Mouse (Mus musculus) intestine, postnatal 0 days (tissue): ENCODE measurements around the gene Baiap2l1. TPM values are rescaled to one million over a fixed set of nuclear protein-coding genes. Genes with fewer than 3 reads are reported as not detected.

Source experiments
- ATAC-seq: fragments of 200-750 bp; cut with Nextera tagmentation; 2 replicates; pipeline ENCODE4 v1.8.0; 2017; ENCODE audit warnings: mild to moderate bottlenecking, moderate TSS enrichment, moderate library complexity
- H3K27ac ChIP-seq: fragments of 300-500 bp; sonication (generic); 2 replicates; pipeline ENCODE4 v1.5.1; 2014; ENCODE audit warnings: mild to moderate bottlenecking, low read depth, low read length, moderate library complexity
- H3K27me3 ChIP-seq: fragments of 300-500 bp; sonication (generic); replicated peaks from 2 replicates; pipeline ENCODE4 v1.6.1; 2014; ENCODE audit warnings: low read length, mixed read lengths; ENCODE audit not compliant: control insufficient read depth, insufficient read depth
- H3K36me3 ChIP-seq: fragments of 300-500 bp; sonication (generic); 2 replicates; pipeline ENCODE4 v1.6.1; 2014; ENCODE audit warnings: mild to moderate bottlenecking, moderate library complexity; ENCODE audit not compliant: control insufficient read depth, insufficient read depth
- H3K4me1 ChIP-seq: fragments of 300-500 bp; sonication (generic); replicated peaks from 2 replicates; pipeline ENCODE4 v1.6.1; 2014; ENCODE audit warnings: antibody characterized with exemption, low read length, mixed read lengths; ENCODE audit not compliant: control insufficient read depth, insufficient read depth
- H3K4me2 ChIP-seq: fragments of 300-500 bp; sonication (generic); replicated peaks from 2 replicates; pipeline ENCODE4 v1.6.1; 2014; ENCODE audit warnings: low read depth, mild to moderate bottlenecking, moderate library complexity
- H3K4me3 ChIP-seq: fragments of 300-500 bp; sonication (generic); 2 replicates; pipeline ENCODE4 v1.5.1; 2014; ENCODE audit warnings: low read depth, low read length
- H3K9ac ChIP-seq: fragments of 300-500 bp; sonication (generic); 2 replicates; pipeline ENCODE4 v1.6.1; 2014; ENCODE audit warnings: mild to moderate bottlenecking, low read depth, low read length
- H3K9me3 ChIP-seq: fragments of 300-500 bp; sonication (generic); 2 replicates; pipeline ENCODE4 v1.6.1; 2016; ENCODE audit warnings: mixed run types; ENCODE audit not compliant: control insufficient read depth
- CTCF ChIP-seq: sonication (generic); IDR thresholded peaks from 2 replicates; pipeline ENCODE4 v1.5.1; 2016; ENCODE audit warnings: low read depth, mild to moderate bottlenecking, control low read depth, antibody characterized with exemption, moderate library complexity
- WGBS: fragments of 180-500 bp; shearing (Covaris S2); extraction: QIAGEN DNeasy Blood & Tissue Kit; methylation state at CpG from one replicate; pipeline ENCODE4 v1.1.7; 2014; 5-methylcytosine and 5-hydroxymethylcytosine counted together
- polyA plus RNA-seq: library from polyadenylated mRNA; unstranded; fragments of >200 nt; fragmentation: Nextera tagmentation; extraction: Ambion mirVana; gene quantifications from 2 replicates; pipeline ENCODE4 v1.2.1, GENCODE M21; 2015

Baiap2l1 gene
- polyA plus RNA-seq, 1 experiment from 2014 or later = 38.8 TPM

DNA sequence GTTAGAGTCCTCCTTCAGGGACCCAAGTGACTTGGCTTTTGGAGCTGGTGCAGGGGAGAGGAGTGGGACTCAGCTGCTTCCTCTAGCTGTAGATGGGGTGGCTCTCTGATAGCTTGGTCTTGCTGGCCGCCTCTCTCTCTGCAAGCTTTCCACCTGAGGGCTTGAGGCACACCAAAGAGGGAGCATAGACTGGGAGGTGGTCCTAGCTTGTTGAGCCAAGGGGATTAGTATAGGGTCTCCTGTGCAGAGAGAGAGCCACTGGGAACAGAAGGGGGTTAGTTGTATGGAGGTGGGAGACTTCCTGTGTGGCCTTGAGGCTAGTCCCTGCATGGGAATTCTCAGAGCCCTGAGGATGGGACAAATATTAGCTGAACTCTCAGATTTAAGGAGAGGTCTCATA is 101.0 kb downstream of the Baiap2l1 start:
- H3K27ac ChIP-seq = peak overlapping the region; percentile 98
- H3K4me1 ChIP-seq = peaks cover 24% of the 10 kb centered on the region; the same call in 1 of the 2 replicates
- no peaks in the 10 kb centered on the region for H3K27me3 ChIP-seq
- H3K9me3 ChIP-seq = no peaks in the 10 kb centered on the region
- H3K4me2 ChIP-seq = peak overlapping the region; percentile 79
- H3K36me3 ChIP-seq = peaks cover 29% of the 10 kb centered on the region; the same call in 1 of the 2 replicates
- WGBS = 44% methylated on average over 1 of the region's 1 CpGs
- no peak for ATAC-seq
- no peak for TF ChIP-seq CTCF
- H3K4me3 ChIP-seq = peak overlapping the region; percentile 98
- H3K9ac ChIP-seq = peak overlapping the region; percentile 98

DNA sequence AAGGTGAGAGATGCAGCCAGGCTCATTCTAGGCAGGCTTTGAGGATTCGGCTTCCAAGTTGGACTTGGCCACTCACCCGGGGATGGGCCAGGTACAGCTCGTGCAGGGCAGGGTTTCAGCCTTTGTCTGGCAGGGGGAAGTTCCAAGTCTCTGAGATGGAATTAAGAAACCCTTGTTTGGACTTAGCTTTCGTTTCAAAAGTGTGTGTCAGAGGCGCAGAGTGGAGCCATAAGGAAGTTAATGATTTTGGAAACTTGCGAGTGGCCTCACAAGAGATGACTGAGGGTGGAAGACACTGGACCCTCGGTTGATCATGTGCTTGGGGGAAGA is 101.4 kb downstream of the Baiap2l1 start:
- peak overlapping the region; percentile 98 for H3K9ac ChIP-seq
- H3K4me3 ChIP-seq = peak overlapping the region; percentile 98
- peak overlapping the region; percentile 98 for H3K27ac ChIP-seq
- ATAC-seq = no peak; the same call in 1 of the 2 replicates
- peak overlapping the region; percentile 79 for H3K4me2 ChIP-seq
- whole genome bisulfite sequencing = 4% methylated on average over 7 of the region's 7 CpGs
- peaks cover 26% of the 10 kb centered on the region; the same call in 1 of the 2 replicates for H3K36me3 ChIP-seq
- peaks cover 24% of the 10 kb centered on the region; the same call in 1 of the 2 replicates for H3K4me1 ChIP-seq
- TF ChIP-seq CTCF = no peak
- no peaks in the 10 kb centered on the region for H3K9me3 ChIP-seq
- H3K27me3 ChIP-seq = no peaks in the 10 kb centered on the region

DNA sequence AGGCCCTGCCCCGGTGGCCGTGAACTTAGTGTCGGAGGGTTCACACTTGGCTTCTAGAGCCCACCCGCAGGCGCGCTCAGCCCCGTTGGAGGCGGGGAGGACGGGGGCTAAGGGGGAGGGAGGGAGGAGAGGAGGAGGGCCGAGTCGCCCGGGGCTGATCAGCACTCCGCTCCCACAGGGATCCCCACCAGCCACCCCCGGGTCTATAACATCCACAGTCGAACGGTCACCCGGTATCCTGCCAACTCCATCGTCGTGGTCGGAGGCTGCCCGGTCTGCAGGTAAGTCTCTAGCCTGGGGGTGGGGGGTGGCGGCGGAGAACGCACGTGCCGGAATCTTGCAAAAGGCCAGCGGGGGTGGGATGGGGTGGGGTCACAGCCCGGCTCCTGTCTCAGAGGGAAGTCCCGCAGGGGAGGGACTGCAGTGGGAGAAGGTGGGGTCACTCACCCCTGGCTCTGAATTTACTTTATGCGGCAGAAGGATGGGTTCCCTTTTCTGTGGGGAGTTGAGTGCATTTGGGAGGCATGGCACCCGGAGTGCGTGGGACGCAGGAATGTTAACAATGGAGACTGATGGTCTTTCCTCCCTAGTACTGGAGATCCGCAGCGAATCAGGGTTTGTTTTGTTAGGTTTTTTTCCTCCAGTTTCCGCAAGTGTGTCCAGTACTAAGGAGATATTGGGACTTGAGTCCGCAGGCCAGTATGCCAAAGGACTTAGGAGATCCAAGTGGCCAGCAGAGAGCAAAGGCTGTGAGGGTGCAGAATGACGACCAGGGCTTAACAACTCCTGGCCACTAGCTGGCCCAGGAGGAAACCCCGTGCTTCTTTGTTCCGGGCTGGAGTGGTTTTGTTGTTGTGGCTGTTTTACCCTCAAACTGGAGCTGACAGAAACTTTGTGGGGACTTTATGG is 102.0 kb downstream of the Baiap2l1 start:
- H3K4me1 ChIP-seq = peaks cover 24% of the 10 kb centered on the region; the same call in 1 of the 2 replicates
- 0% methylated on average over 40 of the region's 40 CpGs for WGBS
- peak overlapping the region; percentile 98 for H3K27ac ChIP-seq

DNA sequence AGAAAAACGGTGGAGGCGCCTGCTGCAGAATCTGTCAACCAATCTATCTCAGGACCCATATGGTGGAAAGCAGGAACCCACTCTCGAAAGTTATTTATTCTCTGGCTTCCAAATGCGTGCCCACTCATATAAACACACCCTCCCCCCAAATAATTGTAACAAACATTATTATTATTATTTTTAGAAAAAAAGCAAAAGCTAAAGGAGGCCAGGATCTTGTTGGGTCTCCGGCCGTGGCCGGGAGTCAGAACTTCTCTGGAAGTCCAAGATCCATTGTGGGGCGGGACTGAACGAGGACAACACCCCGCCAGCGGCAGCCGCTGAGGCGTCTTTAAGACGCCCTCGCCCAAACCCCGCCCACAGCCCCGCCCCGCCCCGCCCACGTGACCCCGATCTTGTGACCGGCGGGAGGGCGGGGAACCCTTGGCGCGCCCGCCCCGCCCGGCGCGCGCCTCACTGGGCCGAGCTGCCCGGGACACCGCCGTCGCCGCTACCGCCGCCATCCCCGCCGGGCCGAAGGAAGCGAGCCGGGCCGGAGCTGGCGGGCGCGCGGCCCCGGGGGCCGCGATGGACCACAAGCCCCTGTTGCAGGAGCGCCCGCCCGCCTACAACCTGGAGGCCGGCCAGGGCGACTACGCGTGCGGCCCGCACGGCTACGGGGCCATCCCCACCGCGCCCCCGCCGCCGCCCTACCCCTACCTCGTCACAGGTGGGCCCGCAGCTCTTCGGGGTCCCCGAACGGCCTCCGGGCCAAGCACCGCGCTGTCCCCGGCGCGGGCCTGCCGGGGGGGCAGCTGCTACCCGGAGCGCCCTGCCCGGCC is 102.9 kb downstream of the Baiap2l1 start:
- ATAC-seq = peak; percentile 74
- H3K4me3 ChIP-seq = peak overlapping the region; percentile 98
- peak overlapping the region; percentile 98 for H3K9ac ChIP-seq
- H3K27me3 ChIP-seq = no peaks in the 10 kb centered on the region
- WGBS = under 1% methylated on average over 71 of the region's 84 CpGs
- no peaks in the 10 kb centered on the region for H3K9me3 ChIP-seq
- H3K4me2 ChIP-seq = peak overlapping the region; percentile 79
- H3K4me1 ChIP-seq = peaks cover 24% of the 10 kb centered on the region; the same call in 1 of the 2 replicates
- H3K27ac ChIP-seq = peak overlapping the region; percentile 98
- no peak for TF ChIP-seq CTCF
- H3K36me3 ChIP-seq = peaks cover 20% of the 10 kb centered on the region; the same call in 1 of the 2 replicates

More for the DNA sequence above, 102.0 kb downstream of the Baiap2l1 start:
- peak overlapping the region; percentile 98 for H3K4me3 ChIP-seq
- H3K9ac ChIP-seq = peak overlapping the region; percentile 98
- H3K27me3 ChIP-seq = no peaks in the 10 kb centered on the region
- H3K4me2 ChIP-seq = peak overlapping the region; percentile 79
- ATAC-seq = peak; percentile 1
- H3K9me3 ChIP-seq = no peaks in the 10 kb centered on the region
- H3K36me3 ChIP-seq = peaks cover 24% of the 10 kb centered on the region; the same call in 1 of the 2 replicates
- peak; percentile 20; the same call in 1 of the 2 replicates for TF ChIP-seq CTCF

DNA sequence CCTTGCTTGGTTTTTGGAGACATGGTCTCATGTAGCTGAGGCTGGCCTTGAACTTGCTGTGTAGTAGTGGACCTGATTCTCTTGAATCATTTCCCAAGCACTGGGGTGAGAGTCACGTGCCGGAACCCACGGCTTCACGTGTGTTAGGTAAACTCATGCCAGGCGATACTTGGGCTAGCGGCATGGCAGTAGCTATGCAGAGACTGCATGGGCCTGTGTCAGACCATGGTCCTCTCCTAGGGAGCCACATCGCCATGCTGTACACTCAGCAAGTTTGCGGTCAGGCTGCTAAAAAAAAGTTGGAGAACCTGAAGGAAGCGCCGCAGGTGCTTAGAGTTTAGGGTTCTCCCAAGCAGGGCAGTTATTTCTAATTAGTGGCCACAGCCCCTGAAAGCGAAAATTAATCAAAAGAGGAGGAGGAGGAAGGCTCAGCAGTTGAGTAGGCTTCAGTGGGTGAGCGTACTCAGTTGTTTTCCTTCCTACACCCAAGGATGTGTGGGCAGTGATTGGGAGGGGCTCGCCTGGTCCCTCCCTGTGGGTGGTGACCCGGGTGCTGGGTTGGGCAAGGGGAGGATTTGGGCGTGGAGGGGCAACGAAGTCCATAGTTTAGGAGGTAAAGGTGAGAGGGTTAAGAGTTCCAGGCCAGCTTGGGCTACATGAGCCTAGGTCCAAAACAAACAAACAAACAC is 103.6 kb downstream of the Baiap2l1 start:
- TF ChIP-seq CTCF = no peak
- Histone ChIP-seq H3K4me2 (peak overlapping the region; percentile 79), H3K36me3 (peaks cover 19% of the 10 kb centered on the region; the same call in 1 of the 2 replicates), H3K27ac (peak overlapping the region; percentile 57), H3K4me1 (peaks cover 24% of the 10 kb centered on the region; the same call in 1 of the 2 replicates), H3K9ac (peak overlapping the region; percentile 98; the same call in 1 of the 2 replicates), H3K27me3 (no peaks in the 10 kb centered on the region), H3K4me3 (peak overlapping the region; percentile 98), H3K9me3 (no peaks in the 10 kb centered on the region)
- peak; percentile 40 for ATAC-seq
- WGBS = 46% methylated on average over 16 of the region's 16 CpGs
